Mouse (Mus musculus): ENCODE results near the gene Cdk9. TPM values are rescaled to one million over a fixed set of nuclear protein-coding genes. Genes with fewer than 3 reads are reported as not detected.
A peak's percentile ranks its signal among the peaks of the same experiment; 100 is the strongest.

Gene Cdk9
- total RNA-seq, 4 experiments from 2014 or later: 80.8 to 110 (median 92.1) TPM

DNA sequence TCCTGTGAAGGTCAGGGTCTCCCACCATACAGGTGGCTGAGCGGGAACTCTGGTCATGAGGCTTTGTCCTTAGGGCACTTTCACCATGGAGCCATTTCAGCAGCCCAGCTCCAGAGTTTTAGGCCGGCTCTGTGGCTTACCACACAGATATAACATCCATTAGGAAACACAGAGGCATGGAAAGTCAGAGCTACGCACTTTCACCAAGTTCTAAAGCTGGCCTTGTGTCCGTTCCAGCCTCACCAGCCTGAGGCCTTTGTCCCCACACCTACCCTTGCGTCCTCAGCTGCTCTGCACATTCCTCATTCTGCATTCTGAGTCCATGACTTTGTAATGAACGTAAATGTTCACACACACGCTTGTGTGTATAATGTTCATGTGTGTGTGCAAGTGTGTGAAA lies 7.9 kb downstream of the Cdk9 start:
- no peak for DNase-seq

DNA sequence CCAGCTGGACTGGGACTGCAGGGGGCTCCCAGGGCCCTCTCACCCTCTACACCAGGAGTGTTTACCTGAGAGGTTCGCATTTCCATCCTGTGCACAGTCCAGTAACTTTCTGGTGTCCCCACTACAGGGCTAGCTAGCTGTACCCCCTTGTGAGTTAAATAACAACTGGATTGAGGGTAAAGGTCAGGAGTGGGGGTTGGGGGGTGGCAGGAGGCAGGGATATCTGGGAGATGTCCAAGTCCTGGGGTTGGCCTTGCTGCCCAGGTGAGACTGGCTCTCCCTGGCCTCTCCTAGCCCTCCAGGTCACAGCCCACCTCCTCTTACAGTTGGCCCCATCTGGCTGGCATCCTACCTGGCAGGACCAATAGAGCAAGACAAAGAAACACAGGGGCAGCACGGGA lies 8.9 kb downstream of the Cdk9 start, which contains the start of gene Fpgs:
Gene Fpgs (minus strand): TSS at position 125 of the 401 bp plus-strand sequence.
- no peak for DNase-seq

GRCm38 (mm10) chr2:32703046-32703445 lies 9.8 kb downstream of the Cdk9 start:
- no peak for DNase-seq

DNA sequence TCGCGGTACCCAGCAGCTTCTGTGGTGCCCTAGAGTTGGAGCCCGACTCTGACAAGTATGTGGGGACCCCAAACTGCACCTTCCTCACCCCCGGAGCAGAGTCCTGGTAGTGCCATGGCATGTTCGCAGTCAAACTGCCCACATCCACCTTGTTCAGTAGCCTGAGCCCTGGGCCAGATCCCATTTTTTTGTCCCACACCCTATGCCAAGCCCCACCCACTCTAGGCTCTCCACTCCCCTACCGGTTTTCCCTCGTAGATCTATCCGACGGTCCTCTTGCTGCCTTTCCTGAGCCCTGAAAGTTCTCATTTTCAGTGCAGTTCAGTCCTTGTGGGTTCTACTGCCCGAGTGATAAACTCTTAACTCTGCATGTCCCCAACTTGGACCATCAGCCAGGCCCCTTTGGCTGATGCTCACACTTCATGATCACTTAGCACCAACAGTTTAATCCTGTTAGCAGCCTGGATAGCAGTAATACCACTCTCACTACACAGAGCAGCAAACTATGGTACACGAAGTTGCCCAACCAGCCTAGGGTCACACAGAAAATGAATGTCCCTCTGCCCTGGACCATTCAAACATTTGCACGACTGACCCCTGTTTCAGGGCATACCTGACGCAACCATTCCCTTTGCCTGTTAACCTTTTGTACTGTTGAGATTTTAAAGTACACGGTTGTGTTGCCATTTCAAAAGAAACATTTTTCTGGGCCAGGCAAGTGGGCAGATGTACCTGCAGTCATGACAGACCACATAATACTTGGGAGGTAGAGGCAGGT lies 11.7 kb downstream of the Cdk9 start:
- DNase-seq: no peak

DNA sequence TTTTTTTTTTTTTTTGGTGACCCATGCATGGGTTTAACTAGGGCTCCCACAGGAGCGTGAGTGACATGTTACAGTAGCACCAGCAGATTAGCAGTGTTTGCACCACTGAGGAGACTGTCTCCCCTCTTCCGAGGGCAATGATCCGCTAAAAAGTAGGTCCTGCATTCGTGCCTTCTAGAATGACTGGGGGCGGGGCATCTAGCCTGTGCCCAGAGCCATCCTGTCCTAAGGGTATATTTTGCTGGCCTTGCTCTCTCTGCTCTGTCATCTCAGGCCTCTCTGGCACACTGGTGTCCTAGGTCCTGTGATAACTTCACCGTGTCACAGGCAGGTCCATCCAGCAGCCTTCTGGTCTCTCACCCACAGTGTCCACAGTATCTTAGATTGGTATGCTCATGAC lies 13.2 kb downstream of the Cdk9 start:
- DNase-seq: no peak

DNA sequence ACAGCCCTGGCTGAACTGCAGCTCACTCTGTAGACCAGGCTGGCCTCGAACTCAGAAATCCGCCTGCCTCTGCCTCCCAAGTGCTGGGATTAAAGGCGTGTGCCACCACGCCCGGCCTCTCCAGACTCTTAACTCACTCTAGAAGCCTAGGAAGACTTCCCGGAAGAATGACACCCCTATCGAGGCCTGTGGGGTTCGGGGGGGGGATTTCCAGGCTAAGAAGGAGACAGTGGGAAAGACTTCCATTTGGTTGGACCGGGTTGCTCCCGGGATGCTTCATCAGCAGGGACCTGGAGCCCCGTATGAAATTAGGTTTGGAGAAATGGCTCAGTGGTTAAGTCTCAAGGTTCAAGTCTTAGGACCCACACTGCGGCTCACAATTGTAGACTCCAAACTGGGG lies 18.2 kb downstream of the Cdk9 start:
- no peak for DNase-seq

DNA sequence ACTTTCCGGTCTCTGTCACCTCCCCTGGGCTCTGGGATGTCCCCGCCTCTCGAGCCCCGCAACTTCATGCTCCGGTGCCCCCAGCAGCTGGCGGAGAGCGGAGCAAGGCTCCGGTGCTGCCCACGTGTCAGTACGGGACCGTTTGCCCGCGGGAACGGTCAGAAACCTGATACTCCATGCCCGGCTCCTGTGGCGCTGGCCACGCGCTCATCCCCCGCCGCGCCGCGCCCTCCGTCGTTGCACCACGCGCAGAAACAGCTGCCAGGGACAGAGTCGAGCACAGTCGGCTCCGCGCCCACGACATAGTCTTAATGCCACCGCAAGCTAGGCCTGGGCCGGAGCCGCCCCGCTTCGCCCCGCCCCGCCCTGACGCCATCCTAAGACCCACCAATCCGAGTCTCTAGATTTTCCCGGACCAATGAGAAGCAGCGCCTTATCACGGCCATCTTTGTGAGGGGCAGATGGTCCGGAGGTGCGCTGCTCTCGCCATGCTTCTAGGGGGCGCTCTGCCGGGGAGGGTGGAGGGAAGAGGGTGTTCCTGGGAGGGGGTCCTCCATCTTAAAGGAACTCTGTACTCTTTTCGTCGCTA lies 19.0 kb downstream of the Cdk9 start:
- peak; percentile 95 for DNase-seq

- no peak for DNase-seq
Measured at GRCm38 (mm10) chr2:32693282-32693681, 19.6 kb downstream of the Cdk9 start.

GRCm38 (mm10) chr2:32692496-32692895 lies 20.4 kb downstream of the Cdk9 start:
- DNase-seq: no peak

DNA sequence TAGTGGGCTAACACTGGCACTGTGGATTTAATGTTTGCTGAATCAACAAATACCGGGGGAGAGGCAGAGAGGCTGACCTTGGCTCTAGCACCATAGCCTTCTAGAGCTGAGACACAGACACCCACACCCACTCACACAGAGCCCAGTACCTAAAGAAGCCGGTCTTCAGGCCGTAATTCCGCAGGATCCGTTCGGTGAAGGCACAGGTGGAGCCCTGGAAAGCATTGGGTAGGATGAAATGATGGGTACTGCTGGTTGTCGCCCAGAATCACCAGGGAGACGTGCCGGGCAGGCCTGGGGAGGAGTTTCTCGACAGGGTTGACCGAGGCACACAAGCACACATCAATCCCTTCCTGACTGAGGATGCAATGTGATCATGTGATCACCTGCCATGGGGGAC lies 21.8 kb downstream of the Cdk9 start:
- DNase-seq: no peak

GRCm38 (mm10) chr2:32689420-32689819 lies 23.5 kb downstream of the Cdk9 start:
- DNase-seq: peak; percentile 79

DNA sequence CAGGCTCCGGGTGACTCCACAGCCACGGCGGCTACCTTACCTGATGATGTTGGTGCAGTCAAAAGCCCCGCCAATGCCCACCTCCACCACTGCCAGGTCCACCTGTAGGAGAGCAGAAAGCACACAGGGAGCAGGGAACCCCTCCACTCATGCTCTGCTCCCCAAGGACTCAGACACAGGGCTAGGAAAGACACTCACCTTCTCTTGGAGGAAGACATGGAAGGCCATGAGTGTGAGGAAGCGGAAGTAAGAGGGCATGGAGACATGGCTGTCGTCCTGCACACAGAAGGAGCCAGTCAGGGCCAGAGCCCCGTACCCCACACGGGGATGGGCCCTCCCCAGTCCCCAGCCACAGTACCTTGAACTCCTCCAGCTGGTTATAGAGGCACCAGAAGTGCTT lies 25.3 kb downstream of the Cdk9 start:
- DNase-seq: no peak

DNA sequence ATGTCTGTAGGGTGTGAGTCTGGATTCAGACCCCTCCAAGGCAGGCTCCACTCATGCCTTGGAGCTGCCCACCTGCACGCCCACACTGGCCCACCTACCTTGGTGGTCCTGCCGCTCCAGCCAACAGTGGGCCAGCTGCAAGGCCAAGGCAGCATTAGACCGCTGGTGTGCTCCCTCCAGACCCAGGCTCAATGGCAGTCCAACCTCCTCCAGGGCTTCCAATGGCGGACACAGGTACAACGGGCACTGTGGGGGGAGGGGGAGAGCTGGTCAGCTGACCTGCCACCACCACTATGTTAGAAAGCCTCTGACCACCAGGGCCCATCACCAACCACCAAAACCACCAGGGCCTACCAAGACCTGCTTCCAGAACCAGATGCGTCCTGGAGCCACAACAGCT lies 26.2 kb downstream of the Cdk9 start:
- DNase-seq: no peak

GRCm38 (mm10) chr2:32685807-32686206 lies 27.1 kb downstream of the Cdk9 start:
- peak; percentile 75 for DNase-seq

GRCm38 (mm10) chr2:32684681-32685428 lies 28.0 kb downstream of the Cdk9 start:
- no peak for DNase-seq

DNA sequence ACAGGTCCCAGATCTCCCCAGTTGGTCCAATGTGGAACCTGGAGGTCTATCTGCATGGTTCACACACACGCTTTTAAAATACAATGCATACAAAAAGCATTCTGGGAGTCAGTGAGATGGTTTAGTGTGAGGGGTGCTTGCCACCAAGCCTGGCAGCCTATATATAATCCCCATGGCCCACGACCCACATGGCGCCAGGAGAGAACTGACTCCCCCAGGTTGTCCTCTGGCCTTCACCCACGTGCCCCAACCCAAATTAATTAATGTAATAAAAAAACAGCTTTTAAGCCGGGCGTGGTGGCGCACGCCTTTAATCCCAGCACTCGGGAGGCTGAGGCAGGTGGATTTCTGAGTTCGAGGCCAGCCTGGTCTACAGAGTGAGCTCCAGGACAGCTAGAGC lies 29.2 kb downstream of the Cdk9 start:
- DNase-seq: no peak

GRCm38 (mm10) chr2:32682721-32683417 lies 30.0 kb downstream of the Cdk9 start:
- DNase-seq: no peak

DNA sequence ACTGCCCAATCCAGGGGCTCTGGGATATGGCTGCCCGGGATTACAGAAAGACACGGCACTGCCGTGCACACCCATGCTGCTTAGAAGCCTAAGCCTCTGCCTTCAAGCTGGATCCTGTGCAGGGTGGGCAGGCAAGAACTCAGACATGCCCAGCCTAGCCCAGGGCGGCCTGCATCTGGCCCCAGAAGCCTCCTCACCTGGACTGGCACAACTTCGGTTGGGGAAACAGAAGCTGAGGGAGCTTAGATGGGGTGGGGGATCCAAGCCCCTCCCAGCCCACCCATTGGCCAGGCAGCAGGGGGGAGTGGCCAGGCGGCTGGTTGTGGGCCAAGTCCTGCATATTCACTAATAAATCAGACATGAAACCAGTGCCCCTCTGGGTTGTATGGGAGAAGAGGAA lies 31.1 kb downstream of the Cdk9 start:
- DNase-seq: no peak

DNA sequence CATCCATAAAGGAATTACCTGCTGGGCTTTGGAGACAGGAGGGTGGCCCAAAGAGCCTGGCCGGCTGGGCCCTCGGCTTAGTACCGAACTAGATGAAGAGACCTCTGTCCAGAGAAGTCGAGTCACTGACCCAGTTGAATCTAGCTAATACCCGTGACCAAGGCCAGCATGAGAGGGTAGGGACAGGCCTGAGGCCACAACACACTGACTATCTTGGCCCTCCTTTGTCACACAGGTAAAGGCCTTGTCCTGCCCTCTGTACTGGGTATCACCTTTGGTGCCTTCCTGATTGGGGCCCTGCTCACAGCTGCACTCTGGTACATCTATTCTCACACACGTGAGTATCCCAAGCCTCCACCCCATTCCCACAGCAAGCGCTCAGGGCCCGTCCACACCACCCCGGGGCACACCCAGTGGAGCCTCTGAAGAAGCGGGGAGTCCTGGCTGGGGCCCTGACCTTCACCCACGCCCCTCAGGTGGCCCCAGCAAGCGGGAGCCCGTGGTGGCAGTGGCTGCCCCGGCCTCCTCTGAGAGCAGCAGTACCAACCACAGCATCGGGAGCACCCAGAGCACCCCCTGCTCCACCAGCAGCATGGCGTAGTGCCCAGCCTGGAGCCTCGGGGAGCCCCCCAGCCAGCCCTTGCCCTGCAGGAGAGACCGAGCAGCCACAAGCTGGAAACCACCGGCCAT lies 31.8 kb downstream of the Cdk9 start:
- DNase-seq: no peak

GRCm38 (mm10) chr2:32680051-32680451 lies 32.8 kb downstream of the Cdk9 start:
- peak; percentile 73 for DNase-seq

DNA sequence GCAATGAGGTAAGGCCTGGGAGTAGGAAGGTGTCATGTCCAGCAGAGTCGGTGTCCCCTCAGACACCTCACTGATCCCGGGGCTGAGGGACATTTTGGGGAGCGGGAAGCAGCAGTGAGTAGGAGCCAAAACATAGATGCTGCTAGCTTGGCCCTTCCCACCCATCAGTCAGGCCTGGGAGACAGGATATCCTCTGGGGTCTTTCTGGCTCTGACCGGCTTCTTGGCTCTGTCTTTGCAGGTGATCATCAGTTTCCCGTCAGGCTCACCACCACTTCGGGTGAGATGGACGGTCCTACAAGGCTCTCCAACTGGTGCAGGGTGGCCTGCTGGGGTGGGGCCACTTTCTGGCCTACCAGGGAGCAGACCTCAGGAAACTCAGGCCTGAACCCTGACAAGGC lies 35.2 kb downstream of the Cdk9 start:
- no peak for DNase-seq

GRCm38 (mm10) chr2:32676821-32677220 lies 36.1 kb downstream of the Cdk9 start:
- DNase-seq: no peak
